Mouse (Mus musculus) urinary bladder, adult 18-20 months (tissue): Measurements from ENCODE around the gene Gm13698.
"Not testable (repeated sequence)": the region's sequence is repeated elsewhere in the genome, so short reads cannot be mapped to it uniquely, and the experiment has no call there.

Experiments
- DNase-seq, 2 experiments: peaks; one replicate each; pipeline ENCODE4 v3.0.0; 2022; ENCODE audit warnings: low spot score in 2 of 2, mixed read lengths in 2 of 2

The Gm13698 gene

GRCm38 (mm10) chr2:83955393-83955792 lies at the start of gene Gm13698:
Gene Gm13698, plus strand, starts transcription at chr2:83955693.
- not testable (repeated sequence) for DNase-seq

- DNase-seq = no peak
Measured at GRCm38 (mm10) chr2:83929478-83930088, 25.9 kb upstream of the Gm13698 start.

DNA sequence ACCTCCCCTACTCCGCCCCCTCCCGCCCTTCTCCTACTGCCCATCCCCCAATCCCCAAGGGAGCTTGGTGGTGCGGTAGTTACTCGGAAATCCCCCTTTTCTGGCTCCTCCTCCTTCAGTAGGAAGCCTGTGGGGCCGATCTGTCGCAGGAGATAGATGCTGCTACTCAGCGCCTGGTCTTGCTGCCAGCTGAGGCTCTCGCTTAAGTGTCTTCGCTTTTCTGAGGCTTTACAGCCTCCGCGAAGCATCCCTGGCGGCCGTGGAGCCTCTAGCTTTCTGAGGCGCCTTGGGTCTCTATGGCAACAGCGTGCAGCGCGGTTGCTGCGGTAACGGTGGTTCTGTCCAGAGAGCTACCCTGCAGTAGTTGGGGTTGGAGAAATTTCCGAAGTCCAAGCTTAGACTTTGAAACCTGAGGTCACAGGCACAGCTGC lies 14.5 kb upstream of the Gm13698 start, which contains the start of gene Zswim2:
Gene Zswim2 (minus strand): TSS at position 298 of the 431 bp plus-strand sequence.
- peak in 1 of 2 experiments; percentile 1 for DNase-seq

DNA sequence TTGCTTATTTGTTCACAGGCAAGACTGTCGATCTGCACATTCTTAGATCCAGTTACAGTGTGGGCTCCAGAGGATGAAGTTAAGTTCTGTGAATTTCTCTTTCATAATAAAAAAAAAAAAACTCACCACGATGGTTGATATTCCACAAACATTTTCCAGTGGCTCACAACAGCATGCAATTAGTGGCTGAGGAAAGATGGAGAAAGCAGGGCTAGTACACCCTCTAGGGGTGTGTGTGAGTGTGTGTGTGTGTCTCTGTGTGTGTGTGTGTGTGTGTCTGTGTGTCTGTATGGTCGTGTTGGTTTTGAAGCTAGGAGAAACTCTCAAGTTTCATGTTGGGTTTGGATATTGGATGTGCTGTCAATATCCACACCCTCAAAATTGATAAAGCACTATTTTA lies 14.1 kb upstream of the Gm13698 start:
- DNase-seq = no peak

DNA sequence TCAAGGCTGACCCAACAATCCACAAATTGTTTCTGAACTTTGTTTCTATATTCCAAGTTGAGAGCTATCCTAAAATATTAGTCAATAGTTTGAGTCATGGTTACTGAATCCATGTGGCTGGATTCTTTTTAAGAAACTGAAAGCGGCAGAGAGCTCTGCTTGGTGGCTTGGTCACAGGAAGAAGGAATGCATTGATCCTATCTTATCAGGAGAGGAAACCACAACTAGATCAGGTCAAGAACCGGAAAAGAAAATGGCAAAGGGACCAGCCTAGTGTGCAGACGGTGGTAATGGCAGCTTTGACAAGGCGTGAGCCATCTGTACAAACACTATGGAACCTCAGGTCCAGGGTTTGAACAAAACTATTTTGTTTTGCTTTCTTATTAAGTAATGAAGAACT lies 13.7 kb upstream of the Gm13698 start:
- no peak for DNase-seq

GRCm38 (mm10) chr2:83961203-83961602 lies 5.7 kb downstream of the Gm13698 start, which contains the start of gene Gm13693:
Gene Gm13693, plus strand, starts transcription at chr2:83961503.
- DNase-seq = not testable (repeated sequence)

GRCm38 (mm10) chr2:83967013-83967412 lies 11.5 kb downstream of the Gm13698 start, which contains the start of gene Gm13695:
Gene Gm13695, plus strand, starts transcription at chr2:83967313.
- not testable (repeated sequence) for DNase-seq

DNA sequence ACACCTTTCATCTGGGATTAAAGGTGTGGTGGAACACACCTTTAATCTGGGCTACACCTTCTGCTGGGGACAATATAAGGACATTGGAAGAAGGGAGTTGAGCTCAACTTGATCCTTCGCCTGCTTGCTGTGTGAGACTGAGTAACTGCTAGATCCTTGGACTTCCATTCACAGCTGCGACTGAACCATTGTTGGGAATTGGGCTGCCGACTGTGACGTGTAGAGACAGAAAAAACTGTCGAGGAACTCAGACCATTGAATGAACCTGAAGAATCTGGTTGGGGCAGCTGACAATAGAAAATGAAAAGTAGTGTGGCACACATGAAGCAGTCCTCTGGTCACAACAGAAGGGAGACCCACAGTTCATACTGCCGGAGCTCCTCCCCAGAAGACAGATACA lies 17.3 kb downstream of the Gm13698 start, which contains the start of gene Gm13696:
Gene Gm13696 (plus strand): TSS at position 301 of the 400 bp plus-strand sequence.
- DNase-seq = not testable (repeated sequence)

GRCm38 (mm10) chr2:83978633-83979032 lies 23.1 kb downstream of the Gm13698 start, which contains the start of gene Gm13694:
Gene Gm13694, plus strand, starts transcription at chr2:83978933.
- DNase-seq = not testable (repeated sequence)

- DNase-seq = not testable (repeated sequence)
Measured at GRCm38 (mm10) chr2:83984443-83984842, 28.9 kb downstream of the Gm13698 start, which contains the start of gene Gm13697. Gene Gm13697, plus strand, starts transcription at chr2:83984743.

DNA sequence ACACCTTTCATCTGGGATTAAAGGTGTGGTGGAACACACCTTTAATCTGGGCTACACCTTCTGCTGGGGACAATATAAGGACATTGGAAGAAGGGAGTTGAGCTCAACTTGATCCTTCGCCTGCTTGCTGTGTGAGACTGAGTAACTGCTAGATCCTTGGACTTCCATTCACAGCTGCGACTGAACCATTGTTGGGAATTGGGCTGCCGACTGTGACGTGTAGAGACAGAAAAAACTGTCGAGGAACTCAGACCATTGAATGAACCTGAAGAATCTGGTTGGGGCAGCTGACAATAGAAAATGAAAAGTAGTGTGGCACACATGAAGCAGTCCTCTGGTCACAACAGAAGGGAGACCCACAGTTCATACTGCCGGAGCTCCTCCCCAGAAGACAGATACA lies 34.8 kb downstream of the Gm13698 start, which contains the start of gene Gm13691:
Gene Gm13691 (plus strand): TSS at position 301 of the 400 bp plus-strand sequence.
- not testable (repeated sequence) for DNase-seq

DNA sequence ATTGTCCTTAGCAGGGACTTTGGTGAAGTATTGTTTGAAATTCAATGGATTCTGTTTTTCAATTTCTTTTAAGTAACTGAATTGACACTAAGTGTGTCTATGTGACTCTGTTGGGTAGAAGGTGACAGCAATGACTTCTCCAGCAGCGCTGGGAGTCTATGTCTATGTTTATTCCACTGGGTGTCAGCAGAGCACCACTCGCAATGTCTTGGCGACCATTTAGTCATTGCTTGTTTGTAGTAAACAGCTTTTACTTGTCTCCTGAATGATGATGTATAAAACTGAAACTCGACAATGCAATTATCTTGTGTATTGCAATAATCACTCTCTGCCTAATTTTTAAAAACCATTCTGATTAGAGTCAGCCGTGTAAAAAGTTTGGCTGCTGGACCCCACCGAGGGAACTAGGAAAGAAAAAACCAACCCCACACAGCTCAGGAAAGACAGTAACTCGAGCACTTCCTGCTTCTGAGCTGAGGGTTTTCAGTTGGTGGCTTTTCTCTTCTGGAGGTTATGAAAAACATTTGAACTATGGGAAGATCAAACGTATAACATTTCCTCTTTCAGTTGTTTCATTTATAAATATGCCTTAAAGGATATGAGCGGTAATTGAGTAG lies 38.3 kb downstream of the Gm13698 start:
- DNase-seq = not testable (repeated sequence)

- DNase-seq = not testable (repeated sequence)
Measured at GRCm38 (mm10) chr2:83994526-83994925, 39.0 kb downstream of the Gm13698 start.
